Mouse (Mus musculus) lung, adult 2 months (tissue): ENCODE results near the gene Rasgrp3.

Experiments
- CTCF ChIP-seq: fragments of 200-500 bp; IDR thresholded peaks from 2 replicates; pipeline ENCODE4 v1.5.1; 2011; ENCODE audit warnings: mild to moderate bottlenecking, low read length, control low read depth; ENCODE audit not compliant: insufficient read depth
- POLR2A ChIP-seq: fragments of 200-500 bp; IDR thresholded peaks from 2 replicates; pipeline ENCODE4 v1.6.1; 2011; ENCODE audit warnings: low read depth, mild to moderate bottlenecking, control low read depth, low read length, borderline replicate concordance; ENCODE audit errors: extremely low read depth

DNA sequence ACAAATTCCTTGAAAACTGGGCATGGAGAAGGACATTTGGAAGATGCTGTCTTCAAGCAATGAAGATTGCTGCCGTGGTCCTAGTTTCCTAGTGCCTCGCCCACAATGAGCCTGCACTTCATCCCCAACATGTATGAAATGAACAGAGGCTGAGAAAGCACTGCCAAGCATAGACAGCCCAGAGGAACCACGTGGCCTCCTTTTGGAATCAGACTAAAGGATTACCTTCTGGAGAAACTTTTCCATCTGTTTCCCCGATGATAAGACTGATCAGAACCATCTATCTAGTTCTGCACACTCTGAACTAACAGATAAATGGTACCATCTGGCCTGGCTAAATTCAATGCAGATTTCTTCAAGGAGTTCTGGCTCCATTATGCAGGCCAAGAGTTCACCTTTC lies 16.6 kb downstream of the Rasgrp3 start:
- no peak for TF ChIP-seq CTCF
- TF ChIP-seq POLR2A, result no peak
